Mouse (Mus musculus): ENCODE data around the gene Psma7.

GRCm38 (mm10) chr2:179986437-179987022 lies 55.7 kb downstream of the Psma7 start:
- TF ChIP-seq E2F4 (IDR thresholded peaks at IDR 0.05; ENCODE audit: insufficient read depth) (no peak), POLR2A (IDR thresholded peaks at IDR 0.05; ENCODE audit: insufficient read length, low read depth) (no peak), REST (IDR thresholded peaks at IDR 0.05; ENCODE audit: insufficient read depth, insufficient read length) (no peak)
